Mouse (Mus musculus) layer of hippocampus, adult 18-20 months (tissue): ENCODE measurements at regions not wholly inside any gene's neighbourhood (a gene's known extent, or its start where the extent isn't known, plus 50 kb on each side); places are given as distances from the start of the nearest gene placed in this dataset.
A peak's percentile ranks its signal among the peaks of the same experiment; 100 is the strongest.

ENCODE experiments used
- DNase-seq, 2 experiments: peaks; one replicate each; pipeline ENCODE4 v3.0.0; 2022; ENCODE audit warnings: low spot score in 2 of 2

- no peak for DNase-seq
Measured at GRCm38 (mm10) chr4:90565909-90566308, 347.3 kb downstream of the Zfp352 start.

DNA sequence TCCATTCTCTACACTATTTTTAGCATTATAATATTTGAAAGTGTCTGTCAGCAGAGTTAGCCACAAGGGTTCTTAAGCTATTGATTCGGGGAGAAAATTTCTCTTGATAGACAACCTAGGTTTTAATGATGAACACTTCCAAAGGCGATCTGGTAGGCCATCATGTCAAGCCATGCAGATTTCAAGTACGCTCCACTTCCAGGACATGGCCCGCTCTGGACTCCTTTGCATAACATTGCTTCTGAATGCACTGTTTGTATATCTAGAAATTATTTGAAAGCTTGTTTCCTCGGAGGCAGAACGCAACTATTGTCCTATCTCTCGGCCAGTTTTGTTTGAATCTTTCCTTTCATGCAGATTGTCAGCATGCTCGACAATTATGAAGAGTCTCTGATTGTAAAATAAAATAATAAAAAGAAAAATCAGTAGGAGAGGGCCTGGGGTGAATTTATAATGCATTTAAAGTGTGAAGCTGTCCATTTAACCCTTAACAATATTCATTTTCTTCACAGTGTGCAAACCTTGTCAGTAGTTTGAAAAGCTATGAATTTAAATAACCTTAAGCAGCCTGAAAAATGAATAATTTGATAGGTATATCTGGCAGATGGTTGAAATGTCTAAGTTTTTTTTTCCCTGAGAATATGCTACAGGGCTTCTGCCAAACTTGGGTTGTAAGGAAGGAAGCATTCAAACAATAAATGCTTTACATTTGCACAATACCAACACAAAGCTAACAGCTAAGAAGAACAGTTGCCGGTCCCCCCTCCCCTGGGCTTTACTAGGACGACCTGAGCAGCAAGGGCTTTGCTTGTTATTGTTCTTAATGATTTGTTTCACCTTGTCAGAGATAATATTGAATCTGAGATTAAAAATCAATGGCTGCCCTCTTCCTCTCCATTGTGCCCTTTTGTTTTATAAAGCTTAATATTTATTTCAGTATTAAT is 357.8 kb downstream of the Zfp352 start:
- DNase-seq: no peak

GRCm38 (mm10) chr4:90598326-90598725 is 379.7 kb downstream of the Zfp352 start:
- peak in 1 of 2 experiments; percentile 5 for DNase-seq

- DNase-seq: no peak
Measured at GRCm38 (mm10) chr4:90608941-90609340, 390.3 kb downstream of the Zfp352 start.

DNA sequence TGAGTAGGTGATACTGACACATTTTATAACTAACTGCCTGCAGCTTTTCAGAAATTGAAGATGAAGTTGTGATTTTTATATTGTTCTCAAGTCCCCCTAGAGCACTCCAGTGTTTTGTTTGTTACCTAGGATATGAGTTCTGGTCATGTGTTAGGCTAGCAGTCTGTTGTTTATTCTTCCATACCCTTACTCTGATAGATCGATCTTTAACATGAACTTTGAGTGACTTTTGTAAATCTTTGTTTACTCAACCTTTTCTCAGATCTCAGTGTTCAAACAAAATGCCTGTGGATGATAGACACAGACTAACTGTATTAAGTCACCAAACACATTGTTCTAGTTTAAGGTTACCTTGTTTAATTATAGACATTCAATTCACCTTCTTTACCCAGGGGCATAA is 409.3 kb downstream of the Zfp352 start:
- no peak for DNase-seq

GRCm38 (mm10) chr4:90672267-90672945 is 453.8 kb downstream of the Zfp352 start:
- peak in 1 of 2 experiments; percentile 14 for DNase-seq

DNA sequence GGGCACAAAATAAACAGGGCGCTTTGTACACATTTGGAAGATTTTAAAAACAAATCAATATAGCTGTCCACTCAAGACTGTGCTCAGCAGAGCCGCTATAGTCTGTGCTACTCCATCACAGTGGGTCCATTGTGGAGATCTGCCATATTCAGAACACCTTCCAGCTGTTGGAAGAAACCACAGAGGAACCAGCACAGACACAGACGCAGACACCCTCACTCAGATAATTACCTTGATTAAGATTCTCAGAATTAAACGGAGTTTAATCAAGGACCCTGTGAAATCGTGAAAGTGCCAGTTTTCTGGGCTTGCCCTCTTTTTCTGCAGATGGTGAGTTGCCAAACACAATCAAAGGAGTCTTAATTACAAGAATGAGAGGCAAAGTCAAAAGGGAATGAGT is 478.3 kb downstream of the Zfp352 start:
- DNase-seq: no peak

- no peak for DNase-seq
Measured at GRCm38 (mm10) chr4:90729168-90729567, 510.5 kb downstream of the Zfp352 start.

GRCm38 (mm10) chr4:90734856-90735255 is 516.2 kb downstream of the Zfp352 start:
- no peak for DNase-seq

DNA sequence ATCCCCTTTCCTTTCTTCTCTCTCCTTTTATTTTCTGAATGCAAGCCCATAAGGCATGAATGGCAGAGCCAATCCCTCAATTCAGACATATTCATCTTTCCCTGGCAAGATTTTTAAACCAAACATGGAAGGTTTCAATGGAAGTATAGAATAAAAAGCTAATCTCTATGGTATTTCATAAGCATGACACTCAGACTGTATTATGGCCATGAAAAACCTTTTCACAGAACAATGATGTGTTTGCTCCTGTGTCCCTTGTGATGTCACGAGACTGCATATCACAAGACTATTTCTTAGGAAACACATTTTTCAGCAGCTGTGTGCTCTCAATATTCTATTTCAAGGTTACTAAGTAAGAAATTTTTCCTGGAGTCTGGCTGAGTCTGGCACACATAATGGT is 525.5 kb downstream of the Zfp352 start:
- DNase-seq: no peak
